In genomic region chr9:107297658-107298057, GRCm38 (mm10) we compare ENCODE assay signal across 8 mouse cellular contexts. TPM values are rescaled to one million over a fixed set of nuclear protein-coding genes. Genes with fewer than 3 reads are reported as not detected.
A peak's percentile ranks its signal among the peaks of the same experiment; 100 is the strongest.
DNase-seq lines count a peak whose midpoint lies in the region; ATAC-seq and TF ChIP-seq lines count a peak whose summit lies in the region.

No protein-coding gene starts in this region.

- ATAC-seq in erythroblast, adult 5-6 weeks (replicated peaks; ENCODE audit: low FRiP score, poor library complexity, severe bottlenecking), result no peak
- ATAC-seq in liver, embryonic 14.5 days (ENCODE audit: insufficient read depth), result no peak

- H3K9ac ChIP-seq in liver, embryonic 14.5 days (replicated peaks), result peak overlapping the region; percentile 91

- H3K4me3 ChIP-seq in erythroblast, embryonic 14.5 days (replicated peaks), result peak overlapping the region; percentile 91
- H3K4me3 ChIP-seq in thymus, adult 2 months (ENCODE audit: control insufficient read depth, insufficient read depth, low read length), result peak overlapping the region; percentile 18; the same call in 1 of the 2 replicates
- H3K4me3 ChIP-seq in liver, embryonic 14.5 days (ENCODE audit: insufficient read depth in 1 of 2, low read depth in 2 of 2, low read length in 2 of 2), result peak overlapping the region; percentile 75 to 91

- WGBS in thymus, adult 2 months, result 33% methylated on average over 4 of the region's 4 CpGs
- 76% methylated on average over 4 of the region's 4 CpGs for WGBS in liver, embryonic 14.5 days (ENCODE audit: insufficient replicate concordance)

- TF ChIP-seq POLR2A in thymus, adult 2 months (IDR thresholded peaks at IDR 0.05; ENCODE audit: control insufficient read depth, extremely low read depth, insufficient read depth, low read length, poor library complexity), result no peak

- H3K4me2 ChIP-seq in liver, embryonic 14.5 days (ENCODE audit: low read depth), result peak overlapping the region; percentile 84

- TF ChIP-seq CTCF in thymus, adult 2 months (IDR thresholded peaks at IDR 0.05; ENCODE audit: borderline replicate concordance, control insufficient read depth, extremely low read depth, insufficient read depth, low read length, poor library complexity), result no peak
- TF ChIP-seq CTCF in liver, embryonic 14.5 days (IDR thresholded peaks at IDR 0.05; ENCODE audit: low read depth), result no peak

- H3K4me1 ChIP-seq in erythroblast, embryonic 14.5 days (ENCODE audit: control insufficient read depth), result peaks cover 86% of the 10 kb centered on the region
- peaks cover 13% of the 10 kb centered on the region for H3K4me1 ChIP-seq in thymus, adult 2 months (replicated peaks; ENCODE audit: control insufficient read depth, insufficient read depth, low read length)
- peaks cover 36 to 52% of the 10 kb centered on the region in 2 experiments for H3K4me1 ChIP-seq in liver, embryonic 14.5 days (replicated peaks; ENCODE audit: control insufficient read depth in 2 of 2, insufficient read depth in 2 of 2, low read length in 1 of 2)

- no peak for DNase-seq in thymus, adult 2 months
- no peak for DNase-seq in thymus, postnatal 25 days
- DNase-seq in liver, embryonic 14.5 days (ENCODE audit: low read depth in 3 of 3, low spot score in 3 of 3), result no peak
- DNase-seq in urinary bladder, postnatal 14 days (ENCODE audit: low spot score), result no peak
- DNase-seq in ovary, postnatal 36 days (ENCODE audit: low spot score), result no peak
- DNase-seq in thymus, postnatal 36 days, result no peak

- H3K9me3 ChIP-seq in erythroblast, embryonic 14.5 days (ENCODE audit: control insufficient read depth, low read length), result no peaks in the 10 kb centered on the region
- no peaks in the 10 kb centered on the region for H3K9me3 ChIP-seq in liver, embryonic 14.5 days (ENCODE audit: control insufficient read depth, low read length)

- no peak overlapping the region for H3K27ac ChIP-seq in thymus, adult 2 months (ENCODE audit: control insufficient read depth, insufficient read depth, low read length)
- peak overlapping the region; percentile 68 for H3K27ac ChIP-seq in liver, embryonic 14.5 days

- no peak for TF ChIP-seq EP300 in liver, embryonic 14.5 days (IDR thresholded peaks at IDR 0.05; ENCODE audit: low read depth)

- peaks cover 5% of the 10 kb centered on the region for H3K27me3 ChIP-seq in erythroblast, embryonic 14.5 days (ENCODE audit: control insufficient read depth)
- no peaks in the 10 kb centered on the region; the same call in 1 of the 2 replicates for H3K27me3 ChIP-seq in thymus, adult 2 months (ENCODE audit: control insufficient read depth, insufficient read depth, low read length)
- H3K27me3 ChIP-seq in liver, embryonic 14.5 days (ENCODE audit: control insufficient read depth, insufficient read depth, low read length), result peaks cover 3% of the 10 kb centered on the region; the same call in 1 of the 2 replicates

- peaks cover 39% of the 10 kb centered on the region for H3K36me3 ChIP-seq in erythroblast, embryonic 14.5 days (ENCODE audit: control insufficient read depth)
- no peaks in the 10 kb centered on the region for H3K36me3 ChIP-seq in thymus, adult 2 months (ENCODE audit: control insufficient read depth, insufficient read depth, low read length)
- peaks cover 15% of the 10 kb centered on the region for H3K36me3 ChIP-seq in liver, embryonic 14.5 days (replicated peaks; ENCODE audit: control insufficient read depth, insufficient read depth, low read depth)

RNA-seq across cellular contexts. Expression of gene Cish, which starts 1.8 kb away (rescaled TPM):
- 1.9 and 4.1 TPM in 2 replicates for polyA plus RNA-seq in erythroblast, embryonic 14.5 days (2012)
- 2.1 and 7.9 TPM in 2 replicates for total RNA-seq in erythroblast, adult 5-6 weeks (2015; ENCODE audit: low replicate concordance)
- total RNA-seq in erythroblast, adult 5-6 weeks (2017; ENCODE audit: low replicate concordance), result 2.0 and 4.7 TPM in 2 replicates
- polyA plus RNA-seq in thymus, adult 2 months (2012; rRNA removed), result 34.5 and 39.6 TPM in 2 replicates
- 2.8 and 3.3 TPM in 2 replicates for polyA plus RNA-seq in liver, embryonic 14.5 days (2012; rRNA removed)
- 4.9 and 6.0 TPM in 2 replicates for polyA plus RNA-seq in liver, embryonic 14.5 days (2014; fragmentation: Nextera tagmentation; extraction: Ambion mirVana)

RNA-seq across cellular contexts. Expression of gene Mapkapk3, which starts 8.0 kb away (rescaled TPM):
- polyA plus RNA-seq in erythroblast, embryonic 14.5 days (2012), result 0.11 TPM in 2 replicates
- 10.8 and 25.3 TPM in 2 replicates for total RNA-seq in erythroblast, adult 5-6 weeks (2015; ENCODE audit: low replicate concordance)
- total RNA-seq in erythroblast, adult 5-6 weeks (2017; ENCODE audit: low replicate concordance), result 25.1 and 41.4 TPM in 2 replicates
- 30.5 and 43.6 TPM in 2 replicates for polyA plus RNA-seq in thymus, adult 2 months (2012; rRNA removed)
- 5.1 and 6.2 TPM in 2 replicates for polyA plus RNA-seq in liver, embryonic 14.5 days (2012; rRNA removed)
- 7.3 and 8.0 TPM in 2 replicates for polyA plus RNA-seq in liver, embryonic 14.5 days (2014; fragmentation: Nextera tagmentation; extraction: Ambion mirVana)

RNA-seq across cellular contexts. Expression of gene Hemk1, which starts 40.5 kb away (rescaled TPM):
- polyA plus RNA-seq in erythroblast, embryonic 14.5 days (2012), result 0.24 and 0.32 TPM in 2 replicates
- total RNA-seq in erythroblast, adult 5-6 weeks (2015; ENCODE audit: low replicate concordance), result 2.7 TPM in 1 of 2 replicates, not detected in the other
- total RNA-seq in erythroblast, adult 5-6 weeks (2017; ENCODE audit: low replicate concordance), result 0.94 and 5.2 TPM in 2 replicates
- 23.6 and 25.5 TPM in 2 replicates for polyA plus RNA-seq in thymus, adult 2 months (2012; rRNA removed)
- polyA plus RNA-seq in liver, embryonic 14.5 days (2012; rRNA removed), result 3.1 and 3.3 TPM in 2 replicates
- polyA plus RNA-seq in liver, embryonic 14.5 days (2014; fragmentation: Nextera tagmentation; extraction: Ambion mirVana), result 2.2 and 3.5 TPM in 2 replicates

RNA-seq across cellular contexts. Expression of gene 6430571L13Rik, which starts 42.7 kb away (rescaled TPM):
- not detected in 2 replicates for polyA plus RNA-seq in erythroblast, embryonic 14.5 days (2012)
- total RNA-seq in erythroblast, adult 5-6 weeks (2015; ENCODE audit: low replicate concordance), result not detected in 2 replicates
- not detected in 2 replicates for total RNA-seq in erythroblast, adult 5-6 weeks (2017; ENCODE audit: low replicate concordance)
- 0.91 and 1.2 TPM in 2 replicates for polyA plus RNA-seq in thymus, adult 2 months (2012; rRNA removed)
- 0.05 and 0.07 TPM in 2 replicates for polyA plus RNA-seq in liver, embryonic 14.5 days (2012; rRNA removed)
- polyA plus RNA-seq in liver, embryonic 14.5 days (2014; fragmentation: Nextera tagmentation; extraction: Ambion mirVana), result 0.20 TPM in 1 of 2 replicates, not detected in the other

Comparison
In these comparisons a context has a peak if more than half of its experiments do, and no peak if none do; other contexts are left out.
1. H3K4me3 ChIP-seq: peak in every context shown above with its lines; median percentile 91 in erythroblast, embryonic 14.5 days; 83 in liver, embryonic 14.5 days; 18 in thymus, adult 2 months.